Mouse (Mus musculus) inflammation-experienced regulatory T-cells (primary cell): ENCODE data around the gene Rdh11. TPM values are rescaled to one million over a fixed set of nuclear protein-coding genes. Genes with fewer than 3 reads are reported as not detected.

Source experiments
- polyA plus RNA-seq, 2 experiments: library from polyadenylated mRNA; unstranded; fragments of 100-300 nt; shearing (Covaris generic); gene quantifications; one replicate each; pipeline ENCODE4 v1.2.1; 2017

The Rdh11 gene
- polyA plus RNA-seq: 10 to 100 TPM; 19.3 to 28.2 TPM

GRCm38 (mm10) chr12:79192193-79192592 is at the start of gene Rdh11:
Rdh11 (minus strand) TSS chr12:79192293.

GRCm38 (mm10) chr12:79208703-79209464 is 16.8 kb upstream of the Rdh11 start, which contains the start of gene Rdh12:
Rdh12 (plus strand) TSS chr12:79208914.

GRCm38 (mm10) chr12:79172019-79172941 is 19.8 kb downstream of the Rdh11 start, which contains the start of gene Vti1b:
Vti1b (minus strand) TSS chr12:79172667.

GRCm38 (mm10) chr12:79130299-79131177 is 61.6 kb downstream of the Rdh11 start, which contains the start of gene Arg2:
Arg2 (plus strand) TSS chr12:79130777.

Other genes starting within 250 kb of the Rdh11 start
- gene Tmem229b, start 184.7 kb downstream of the Rdh11 start, polyA plus RNA-seq: 10 to 100 TPM; 47.7 to 67.8 TPM
- under 1 TPM; 0.28 to 0.54 TPM for gene Plekhh1, start 163.1 kb downstream of the Rdh11 start, polyA plus RNA-seq
- 10 to 100 TPM; 26.2 to 27.5 TPM for gene Pigh, start 102.6 kb downstream of the Rdh11 start, polyA plus RNA-seq
- gene Arg2, start 61.5 kb downstream of the Rdh11 start, polyA plus RNA-seq: under 1 TPM in 1 of 2 experiments, not detected in 1; 0.20 TPM
- gene Vti1b, start 19.6 kb downstream of the Rdh11 start, polyA plus RNA-seq: 100 to 1,000 TPM; 122 to 154 TPM
- 10 to 100 TPM in 1 of 2 experiments, 1 to 10 TPM in 1; 5.8 to 18.8 TPM for gene Rdh12, start 16.6 kb upstream of the Rdh11 start, polyA plus RNA-seq
- gene Zfyve26, start 104.0 kb upstream of the Rdh11 start, polyA plus RNA-seq: 10 to 100 TPM; 28.5 to 41.4 TPM
- 1 to 10 TPM; 1.0 to 3.7 TPM for gene Rad51b, start 105.0 kb upstream of the Rdh11 start, polyA plus RNA-seq